In genomic region chr5:87340461-87340860, GRCm38 (mm10) we compare ENCODE assay signal across 23 mouse cellular contexts. TPM values are rescaled to one million over a fixed set of nuclear protein-coding genes. Genes with fewer than 3 reads are reported as not detected.
DNase-seq lines count a peak whose midpoint lies in the region; ATAC-seq and TF ChIP-seq lines count a peak whose summit lies in the region.
"Had no signal": no experiment of that assay in that cellular context is flagged by ENCODE, and none has a peak within 500 bp of the region (broad histone marks: within the 10 kb centered on the region; RNA-seq: fewer than 3 reads in every experiment).

No protein-coding gene starts in this region.

- TF ChIP-seq CTCF in liver, adult 2 months (IDR thresholded peaks at IDR 0.05; ENCODE audit: low read depth, low read length): 0 out of 2 replicates have a peak, but pooled peaks have one; percentile 23
- no peak for TF ChIP-seq CTCF in small intestine, adult 2 months (IDR thresholded peaks at IDR 0.05; ENCODE audit: extremely low read depth, insufficient read length, insufficient replicate concordance, low read depth, low read length)

- no peak for ATAC-seq in kidney, embryonic 15.5 days (replicated peaks; ENCODE audit: low FRiP score)
- ATAC-seq in liver, embryonic 12.5 days: no peak
- no peak for ATAC-seq in cerebellum, adult (ENCODE audit: insufficient number of reproducible peaks, low FRiP score, low TSS enrichment)
- ATAC-seq: forebrain, embryonic 16.5 days had no signal

- DNase-seq in kidney, adult 11 months: peak; percentile 86
- peak; percentile 95 for DNase-seq in liver, adult 2 months (ENCODE audit: extremely low read depth, low read depth, low spot score)
- no peak for DNase-seq in spleen, adult 18-20 months
- DNase-seq: adrenal gland, postnatal 10 days; cerebellum, adult 18-20 months; cerebellum, adult 9-11 months; cerebellum, postnatal 36 days; gastrocnemius, postnatal 10 days; heart, postnatal 36 days had no signal

- H3K79me2 ChIP-seq in liver, adult 2 months (ENCODE audit: control insufficient read depth, insufficient read depth, low read length): 0 out of 2 replicates have a peak, but pooled peaks cover 4% of the 10 kb centered on the region

- 90% methylated on average over 5 of the region's 5 CpGs for WGBS in kidney, embryonic 15.5 days
- 37% methylated on average over 5 of the region's 5 CpGs for WGBS in liver, adult 2 months
- WGBS in liver, embryonic 12.5 days (ENCODE audit: insufficient replicate concordance): 63% methylated on average over 5 of the region's 5 CpGs
- WGBS in small intestine, adult 2 months: 83% methylated on average over 5 of the region's 5 CpGs

- no peak overlapping the region for H3K4me2 ChIP-seq in kidney, embryonic 15.5 days
- no peak overlapping the region for H3K4me2 ChIP-seq in liver, embryonic 12.5 days
- H3K4me2 ChIP-seq: embryonic facial prominence, embryonic 13.5 days; forebrain, embryonic 12.5 days; heart, embryonic 13.5 days had no signal

- H3K9ac ChIP-seq in kidney, embryonic 15.5 days: no peak overlapping the region
- peak overlapping the region; percentile 79 for H3K9ac ChIP-seq in liver, adult 2 months (ENCODE audit: low read depth, low read length)
- no peak overlapping the region for H3K9ac ChIP-seq in liver, embryonic 12.5 days
- H3K9ac ChIP-seq: embryonic facial prominence, embryonic 13.5 days; forebrain, embryonic 12.5 days; heart, embryonic 13.5 days had no signal

- no peak overlapping the region for H3K27ac ChIP-seq in kidney, embryonic 15.5 days
- H3K27ac ChIP-seq in liver, adult 2 months (replicated peaks; ENCODE audit: insufficient read depth, low read depth, low read length): peak overlapping the region; percentile 99
- H3K27ac ChIP-seq in liver, embryonic 12.5 days: no peak overlapping the region
- H3K27ac ChIP-seq in small intestine, adult 2 months (ENCODE audit: insufficient read depth, low read depth, low read length): peak overlapping the region; percentile 41; the same call in 1 of the 2 replicates
- H3K27ac ChIP-seq: embryonic facial prominence, embryonic 13.5 days; forebrain, embryonic 12.5 days; heart, embryonic 13.5 days had no signal

- 0 out of 2 replicates have a peak, but pooled peaks have one; percentile 24 for TF ChIP-seq POLR2A in liver, adult 2 months (IDR thresholded peaks at IDR 0.05; ENCODE audit: extremely low read depth, insufficient read depth, low read length)
- no peak for TF ChIP-seq POLR2A in small intestine, adult 2 months (IDR thresholded peaks at IDR 0.05; ENCODE audit: low read depth, low read length)

- H3K9me3 ChIP-seq in kidney, embryonic 15.5 days (replicated peaks): no peaks in the 10 kb centered on the region
- no peaks in the 10 kb centered on the region for H3K9me3 ChIP-seq in liver, embryonic 12.5 days (replicated peaks)
- H3K9me3 ChIP-seq: embryonic facial prominence, embryonic 13.5 days; forebrain, embryonic 12.5 days; heart, embryonic 13.5 days had no signal

- H3K4me3 ChIP-seq in kidney, embryonic 15.5 days (replicated peaks): no peak overlapping the region
- H3K4me3 ChIP-seq in liver, adult 2 months (ENCODE audit: insufficient read depth, low read depth, low read length): no peak overlapping the region
- no peak overlapping the region for H3K4me3 ChIP-seq in liver, embryonic 12.5 days
- H3K4me3 ChIP-seq in small intestine, adult 2 months (ENCODE audit: low read depth, low read length): no peak overlapping the region
- H3K4me3 ChIP-seq: embryonic facial prominence, embryonic 13.5 days; forebrain, embryonic 12.5 days; heart, embryonic 13.5 days had no signal

- no peaks in the 10 kb centered on the region for H3K4me1 ChIP-seq in kidney, embryonic 15.5 days
- peaks cover 5% of the 10 kb centered on the region; the same call in 1 of the 2 replicates for H3K4me1 ChIP-seq in liver, adult 2 months (ENCODE audit: control insufficient read depth, insufficient read depth, low read length)
- no peaks in the 10 kb centered on the region for H3K4me1 ChIP-seq in liver, embryonic 12.5 days
- peaks cover 6% of the 10 kb centered on the region; the same call in 1 of the 2 replicates for H3K4me1 ChIP-seq in small intestine, adult 2 months (ENCODE audit: control insufficient read depth, insufficient read depth, insufficient read length, low read length)
- H3K4me1 ChIP-seq: embryonic facial prominence, embryonic 13.5 days; forebrain, embryonic 12.5 days; heart, embryonic 13.5 days had no signal

- H3K36me3 ChIP-seq in kidney, embryonic 15.5 days: no peaks in the 10 kb centered on the region
- H3K36me3 ChIP-seq in liver, adult 2 months (ENCODE audit: control insufficient read depth, insufficient read depth, low read length): no peaks in the 10 kb centered on the region; the same call in 1 of the 2 replicates
- no peaks in the 10 kb centered on the region for H3K36me3 ChIP-seq in liver, embryonic 12.5 days
- no peaks in the 10 kb centered on the region for H3K36me3 ChIP-seq in small intestine, adult 2 months (ENCODE audit: control insufficient read depth, insufficient read depth, low read length)
- H3K36me3 ChIP-seq: embryonic facial prominence, embryonic 13.5 days; forebrain, embryonic 12.5 days; heart, embryonic 13.5 days had no signal

- no peaks in the 10 kb centered on the region for H3K27me3 ChIP-seq in kidney, embryonic 15.5 days
- no peaks in the 10 kb centered on the region for H3K27me3 ChIP-seq in liver, adult 2 months (ENCODE audit: control insufficient read depth, insufficient read depth, low read length)
- no peaks in the 10 kb centered on the region for H3K27me3 ChIP-seq in liver, embryonic 12.5 days (replicated peaks)
- H3K27me3 ChIP-seq in small intestine, adult 2 months (ENCODE audit: control insufficient read depth, insufficient read depth, low read length): no peaks in the 10 kb centered on the region
- H3K27me3 ChIP-seq: embryonic facial prominence, embryonic 13.5 days; forebrain, embryonic 12.5 days; heart, embryonic 13.5 days had no signal

RNA-seq across cellular contexts. Expression of gene Ugt2a3, which starts 3.5 kb away (rescaled TPM):
- 0.08 TPM in 1 of 2 replicates, not detected in the other for polyA plus RNA-seq in kidney, embryonic 15.5 days (2015; fragmentation: Nextera tagmentation; extraction: Ambion mirVana)
- 509 and 549 TPM in 2 replicates for total RNA-seq in liver, adult 2 months (2014; rRNA removed)
- 108 and 121 TPM in 2 replicates for polyA plus RNA-seq in liver, adult 2 months (2012; rRNA removed)
- not detected in 2 replicates for polyA plus RNA-seq in liver, embryonic 12.5 days (2016; fragmentation: Nextera tagmentation; extraction: Ambion mirVana)
- 4.8 and 11.6 TPM in 2 replicates for polyA plus RNA-seq in small intestine, adult 2 months (2012; rRNA removed)
- total RNA-seq: gastrocnemius, postnatal 10 days; heart, postnatal 36 days; MEL had no signal
- polyA plus RNA-seq: C2C12; embryonic facial prominence, embryonic 13.5 days; forebrain, embryonic 12.5 days; forebrain, embryonic 16.5 days; frontal cortex, adult 2 months; gonadal fat pad, adult 2 months; heart, embryonic 13.5 days; heart, postnatal 0 days; hindbrain, embryonic 11.5 days had no signal

Comparison
In these comparisons a context has a peak if more than half of its experiments do, and no peak if none do; other contexts are left out.
1. H3K27ac ChIP-seq: peak in liver, adult 2 months (single experiment) and small intestine, adult 2 months (single experiment); none in kidney, embryonic 15.5 days (single experiment) and liver, embryonic 12.5 days (single experiment).
2. DNase-seq: peak in kidney, adult 11 months (single experiment) and liver, adult 2 months (single experiment); none in spleen, adult 18-20 months (0 of 2).